Mouse (Mus musculus): ENCODE measurements around the gene 4931428L18Rik.
"Not testable (repeated sequence)": the region's sequence is repeated elsewhere in the genome, so short reads cannot be mapped to it uniquely, and the experiment has no call there.

The 4931428L18Rik gene

DNA sequence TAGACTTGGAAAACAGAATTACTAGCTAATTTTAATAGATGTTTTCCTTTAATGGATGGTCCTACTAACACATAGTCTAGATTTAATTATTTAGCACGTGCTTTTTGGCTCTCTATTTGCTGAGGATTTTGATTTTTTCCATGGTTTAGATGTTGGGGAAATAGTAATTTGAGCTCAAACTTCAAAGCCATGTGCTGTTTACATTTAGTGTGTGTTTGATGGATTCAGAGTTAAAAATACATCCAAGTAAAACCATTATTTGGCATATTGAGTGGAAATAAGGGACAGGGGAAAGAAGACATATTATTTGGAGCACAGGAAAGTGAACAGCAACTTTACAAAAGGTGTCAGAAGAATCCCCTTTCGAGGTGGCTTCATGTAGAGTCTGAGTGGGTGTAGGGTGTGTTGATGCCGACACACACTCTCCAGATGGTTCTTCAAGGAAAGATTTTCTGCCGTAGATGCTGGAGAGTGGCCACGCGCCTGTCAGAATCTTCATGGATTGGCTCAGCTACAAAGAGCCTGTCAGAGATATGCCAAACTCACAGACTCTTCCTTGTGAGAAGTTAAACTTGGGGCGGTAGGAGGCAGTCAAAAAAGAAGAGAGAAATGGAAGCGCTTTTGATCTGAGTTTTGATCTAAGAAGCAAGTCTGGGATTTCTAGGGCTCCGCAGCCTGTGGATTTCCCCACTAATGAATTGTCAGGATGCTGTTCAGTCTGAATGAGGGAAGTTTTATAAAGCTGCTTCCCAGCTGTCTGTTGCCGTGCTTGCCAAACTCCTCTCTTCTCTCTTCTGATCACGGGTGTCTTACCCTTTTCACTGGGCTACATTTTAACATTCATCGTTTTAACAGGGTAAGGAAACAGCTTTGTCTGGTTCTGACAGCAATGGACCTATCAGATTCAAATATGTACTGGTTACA lies 157.4 kb downstream of the 4931428L18Rik start:
- in situ Hi-C loops (cut with MboI; ENCODE audit: unreplicated experiment in 2 of 2), result no loop called here

GRCm38 (mm10) chr1:31059806-31060205 lies 162.7 kb downstream of the 4931428L18Rik start:
- in situ Hi-C loops (cut with MboI; ENCODE audit: unreplicated experiment in 2 of 2), result no loop called here

- in situ Hi-C loops (cut with MboI; ENCODE audit: unreplicated experiment in 2 of 2), result no loop called here
Observed at GRCm38 (mm10) chr1:31058861-31059351, 163.6 kb downstream of the 4931428L18Rik start.

GRCm38 (mm10) chr1:31058196-31058595 lies 164.3 kb downstream of the 4931428L18Rik start:
- in situ Hi-C loops (cut with MboI; ENCODE audit: unreplicated experiment in 2 of 2), result no loop called here

GRCm38 (mm10) chr1:31051370-31051921 lies 171.0 kb downstream of the 4931428L18Rik start:
- in situ Hi-C loops (cut with MboI; ENCODE audit: unreplicated experiment in 2 of 2), result no loop called here

DNA sequence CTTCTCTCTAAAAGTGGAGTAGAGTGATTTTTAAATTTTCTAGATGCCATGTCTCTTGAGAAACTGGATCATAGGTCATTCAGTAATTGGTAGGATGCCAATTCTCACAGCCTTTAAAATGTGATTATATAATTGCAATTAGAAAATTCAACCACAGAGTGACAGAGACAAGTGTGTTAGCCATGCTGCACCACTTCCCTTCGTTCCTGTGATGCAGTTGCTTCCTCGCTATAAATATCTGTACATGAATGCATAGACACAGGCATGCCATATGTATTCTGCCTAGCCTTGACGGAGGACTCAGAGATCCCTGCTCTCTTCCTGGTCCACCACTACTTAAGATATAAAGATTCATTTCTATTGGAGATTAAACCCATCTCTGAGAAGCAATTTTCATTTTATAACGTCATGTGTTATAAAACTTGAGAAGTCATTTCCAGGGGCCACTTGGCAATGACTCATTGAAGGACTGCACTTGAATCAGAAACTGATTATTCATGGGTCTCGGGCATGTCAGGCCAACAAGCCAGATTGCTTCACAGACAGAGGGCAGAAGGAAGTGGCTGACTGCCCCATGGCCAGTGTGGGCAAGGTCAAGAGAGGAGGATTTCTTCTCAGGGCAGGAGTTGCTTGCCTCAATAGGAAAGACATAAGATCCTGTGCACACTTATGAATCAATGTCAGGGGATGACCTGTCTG lies 172.4 kb downstream of the 4931428L18Rik start:
- in situ Hi-C loops (cut with MboI; ENCODE audit: unreplicated experiment in 2 of 2), result no loop called here

GRCm38 (mm10) chr1:31043208-31043607 lies 179.3 kb downstream of the 4931428L18Rik start:
- in situ Hi-C loops (cut with MboI; ENCODE audit: unreplicated experiment in 2 of 2), result no loop called here

GRCm38 (mm10) chr1:31042793-31043192 lies 179.7 kb downstream of the 4931428L18Rik start:
- in situ Hi-C loops (cut with MboI; ENCODE audit: unreplicated experiment in 2 of 2), result no loop called here

DNA sequence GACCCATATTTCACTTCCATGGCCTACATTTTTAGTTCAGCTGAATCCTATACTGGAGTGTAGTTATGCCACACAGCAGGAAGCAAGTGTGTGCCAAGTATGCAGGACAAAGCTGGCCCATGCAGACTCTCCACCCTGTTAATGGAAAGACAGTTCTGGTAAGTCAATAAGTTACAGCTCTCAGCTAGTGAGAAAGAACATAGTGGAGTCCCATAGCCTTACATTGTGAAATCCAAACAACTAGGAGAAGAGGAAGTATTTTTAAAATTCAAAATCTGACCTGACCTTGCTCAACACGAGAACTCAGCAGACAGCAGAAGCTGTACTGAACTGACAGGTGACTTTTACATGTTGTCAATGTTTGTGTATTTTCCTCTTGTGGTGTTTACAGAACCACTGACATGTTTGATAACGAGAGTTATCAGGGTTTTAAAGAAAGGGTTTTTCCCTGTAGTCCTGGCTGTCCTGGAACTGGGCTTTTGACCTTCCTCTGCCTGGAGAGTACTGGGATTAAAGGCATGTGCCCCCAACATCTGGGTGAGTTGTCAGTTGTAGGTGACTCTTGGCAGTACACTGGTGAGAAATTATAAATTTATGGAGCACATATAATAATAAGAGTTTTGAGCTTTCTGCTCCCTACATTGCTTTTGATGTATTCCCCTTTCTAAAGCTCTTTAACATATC lies 188.5 kb downstream of the 4931428L18Rik start:
- in situ Hi-C loops (cut with MboI; ENCODE audit: unreplicated experiment in 2 of 2), result no loop called here

DNA sequence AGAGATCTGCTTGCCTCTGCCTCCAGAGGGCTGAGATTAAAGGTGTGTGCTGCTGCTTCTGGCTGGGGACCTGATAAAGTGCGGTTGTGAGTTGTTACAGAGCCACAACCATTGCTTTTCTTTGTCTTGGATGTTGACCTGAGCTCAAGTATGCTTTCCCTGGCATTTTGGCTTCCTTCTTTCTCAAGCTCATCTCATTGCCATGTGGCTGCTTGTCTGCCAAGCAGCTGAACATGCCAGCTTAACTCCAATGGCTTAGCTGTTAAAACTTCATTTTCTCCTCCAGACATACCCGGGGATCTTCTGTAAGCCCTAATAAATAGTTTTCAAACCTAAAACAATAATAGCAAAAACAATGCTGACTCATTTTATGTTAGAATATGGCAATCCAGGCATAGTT lies 190.1 kb downstream of the 4931428L18Rik start:
- in situ Hi-C loops (cut with MboI; ENCODE audit: unreplicated experiment in 2 of 2), result no loop called here

DNA sequence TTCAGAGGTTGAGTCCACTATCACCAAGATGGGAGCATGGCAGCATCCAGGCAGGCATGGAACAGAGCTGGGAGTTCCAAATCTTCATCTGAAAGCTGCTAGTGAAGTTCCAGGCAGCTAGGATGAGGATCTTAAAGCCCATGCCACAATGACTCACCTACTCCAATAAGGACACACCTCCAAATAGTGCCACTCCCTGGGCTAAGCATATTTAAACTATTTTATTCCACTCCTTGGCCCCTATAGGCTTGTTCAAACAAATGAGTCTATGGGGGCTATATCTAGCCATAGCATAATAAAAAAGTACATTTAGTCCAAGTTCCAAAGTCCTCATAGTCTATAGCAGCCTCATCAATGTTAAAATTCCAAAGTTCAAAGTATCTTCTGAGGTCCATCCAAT lies 199.3 kb downstream of the 4931428L18Rik start:
- in situ Hi-C loops (cut with MboI; ENCODE audit: unreplicated experiment in 2 of 2), result no loop called here

GRCm38 (mm10) chr1:31019283-31019682 lies 203.2 kb downstream of the 4931428L18Rik start:
- in situ Hi-C loops (cut with MboI; ENCODE audit: unreplicated experiment in 2 of 2), result no loop called here

DNA sequence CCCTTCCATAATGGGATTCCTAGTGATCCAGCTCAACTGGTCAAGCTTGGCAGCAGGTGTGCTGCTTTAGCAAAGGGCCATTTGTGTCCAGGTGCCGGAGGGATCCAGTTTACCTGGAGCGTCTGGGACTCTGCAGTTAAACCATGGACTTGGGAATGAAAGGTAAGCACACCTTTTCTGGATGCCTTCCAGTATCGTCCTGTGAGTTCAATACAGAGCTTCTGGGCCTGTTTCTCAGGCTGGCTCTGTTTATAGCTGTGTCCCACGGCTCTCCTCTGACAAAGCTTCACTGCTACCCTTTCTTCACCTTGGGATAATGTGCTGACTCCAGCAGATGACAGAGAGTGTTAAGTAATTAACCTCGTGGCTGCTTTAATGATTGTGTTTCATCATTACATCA lies 205.1 kb downstream of the 4931428L18Rik start:
- in situ Hi-C loops (cut with MboI; ENCODE audit: unreplicated experiment in 2 of 2), result no loop called here

GRCm38 (mm10) chr1:31016068-31016467 lies 206.4 kb downstream of the 4931428L18Rik start:
- in situ Hi-C loops (cut with MboI; ENCODE audit: unreplicated experiment in 2 of 2), result no loop called here

DNA sequence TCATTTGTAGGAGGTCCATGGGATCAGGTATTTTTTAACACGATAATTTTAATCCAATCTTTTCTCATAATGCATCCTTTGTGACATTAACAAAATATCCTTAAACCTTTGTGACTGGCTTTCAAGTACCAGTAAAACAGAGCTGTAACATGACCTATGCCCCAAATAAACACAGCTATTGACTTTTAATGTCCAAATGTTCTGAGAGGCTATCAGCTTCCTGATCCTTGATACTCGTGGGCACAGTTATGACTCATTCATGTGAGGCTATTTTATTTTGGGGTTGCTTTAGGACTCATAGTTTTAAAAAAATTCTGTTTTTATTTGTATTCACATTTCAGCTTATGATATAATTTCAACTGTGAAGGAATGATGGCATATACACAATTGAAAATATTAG lies 207.2 kb downstream of the 4931428L18Rik start:
- in situ Hi-C loops (cut with MboI; ENCODE audit: unreplicated experiment in 2 of 2), result no loop called here

- in situ Hi-C loops (cut with MboI; ENCODE audit: unreplicated experiment in 2 of 2), result not testable (repeated sequence)
Observed at GRCm38 (mm10) chr1:30977868-30978267, 244.6 kb downstream of the 4931428L18Rik start, which contains the start of gene AC153137.1. Gene AC153137.1, minus strand, starts transcription at chr1:30977968.

- in situ Hi-C loops (cut with MboI; ENCODE audit: unreplicated experiment in 2 of 2), result not testable (repeated sequence)
Observed at GRCm38 (mm10) chr1:30977239-30977638, 245.2 kb downstream of the 4931428L18Rik start.

GRCm38 (mm10) chr1:30951795-30952194 lies 270.7 kb downstream of the 4931428L18Rik start:
- in situ Hi-C loops (cut with MboI; ENCODE audit: unreplicated experiment in 2 of 2), result loop anchor here in 1 of 2 experiments (5.0 to 10.0 kb wide), 2 partner anchors 69 to 167 kb away; no protein-coding TSS in a partner anchor

- in situ Hi-C loops (cut with MboI; ENCODE audit: unreplicated experiment in 2 of 2), result loop anchor here in 1 of 2 experiments (5.0 to 10.0 kb wide), 2 partner anchors 68 to 166 kb away; no protein-coding TSS in a partner anchor
Observed at GRCm38 (mm10) chr1:30950456-30950835, 272.0 kb downstream of the 4931428L18Rik start.
